Mouse (Mus musculus) hindbrain, postnatal 0 days (tissue): ENCODE data around the gene Slc48a1. TPM values are rescaled to one million over a fixed set of nuclear protein-coding genes. Genes with fewer than 3 reads are reported as not detected.

Experiments
- ATAC-seq: fragments of 200-750 bp; cut with Nextera tagmentation; 2 replicates; pipeline ENCODE4 v1.8.0; 2017; ENCODE audit warnings: mild to moderate bottlenecking, moderate TSS enrichment, moderate library complexity
- DNase-seq: peaks from one replicate; pipeline ENCODE4 v3.0.0-alpha.2; 2015; ENCODE audit warnings: low spot score
- H3K27ac ChIP-seq: fragments of 300-500 bp; sonication (generic); 2 replicates; pipeline ENCODE4 v1.5.1; 2014; ENCODE audit warnings: mild to moderate bottlenecking
- H3K27me3 ChIP-seq: fragments of 300-500 bp; sonication (generic); 2 replicates; pipeline ENCODE4 v1.6.1; 2014; ENCODE audit warnings: low read length, mixed read lengths; ENCODE audit not compliant: insufficient read depth
- H3K36me3 ChIP-seq: fragments of 300-500 bp; sonication (generic); 2 replicates; pipeline ENCODE4 v1.6.1; 2014; ENCODE audit warnings: low read length, mixed read lengths; ENCODE audit not compliant: insufficient read depth
- H3K4me1 ChIP-seq: fragments of 300-500 bp; sonication (generic); 2 replicates; pipeline ENCODE4 v1.6.1; 2014; ENCODE audit warnings: antibody characterized with exemption, low read length, mixed read lengths; ENCODE audit not compliant: insufficient read depth
- H3K4me2 ChIP-seq: fragments of 300-500 bp; sonication (generic); 2 replicates; pipeline ENCODE4 v1.6.1; 2014; ENCODE audit warnings: low read depth, mild to moderate bottlenecking, low read length, moderate library complexity, mixed read lengths
- H3K4me3 ChIP-seq: fragments of 300-500 bp; sonication (generic); 2 replicates; pipeline ENCODE4 v1.5.1; 2014; ENCODE audit warnings: low read length
- H3K9ac ChIP-seq: fragments of 300-500 bp; sonication (generic); replicated peaks from 2 replicates; pipeline ENCODE4 v1.6.1; 2014; ENCODE audit warnings: mild to moderate bottlenecking, low read length, moderate library complexity, mixed read lengths
- H3K9me3 ChIP-seq: fragments of 300-500 bp; sonication (generic); 2 replicates; pipeline ENCODE4 v1.6.1; 2016; ENCODE audit warnings: low read length, mixed read lengths
- CTCF ChIP-seq: IDR thresholded peaks from 2 replicates; pipeline ENCODE4 v1.5.1; 2016; ENCODE audit warnings: antibody characterized with exemption, control low read depth, low read depth
- WGBS: fragments of 180-500 bp; shearing (Covaris S2); extraction: QIAGEN DNeasy Blood & Tissue Kit; methylation state at CpG from one replicate; pipeline ENCODE4 v1.1.7; 2014; 5-methylcytosine and 5-hydroxymethylcytosine counted together
- polyA plus RNA-seq: library from polyadenylated mRNA; unstranded; fragments of >200 nt; fragmentation: Nextera tagmentation; extraction: Ambion mirVana; gene quantifications from 2 replicates; pipeline ENCODE4 v1.2.1, GENCODE M21; 2015
- total RNA-seq: library from RNA; depleted of rRNA; stranded (reverse); fragments of >200 nt; gene quantifications from 2 replicates; pipeline ENCODE4 v1.2.3, GENCODE M21; 2014; rRNA removed

Slc48a1 gene
- total RNA-seq = 84.4 and 89.3 TPM in 2 replicates
- 140 and 152 TPM in 2 replicates for polyA plus RNA-seq

GRCm38 (mm10) chr15:97778311-97779098 lies at the start of gene Slc48a1:
Gene Slc48a1, plus strand, starts transcription at chr15:97778520.
- Histone ChIP-seq H3K9ac (no peak within 1 kb of the TSS), H3K9me3 (no peaks in the 10 kb centered on the region), H3K27ac (no peak within 1 kb of the TSS), H3K27me3 (no peaks in the 10 kb centered on the region), H3K36me3 (no peaks in the 10 kb centered on the region), H3K4me2 (no peak within 1 kb of the TSS), H3K4me3 (no peak within 1 kb of the TSS), H3K4me1 (0 out of 2 replicates have a peak, but pooled peaks cover 8% of the 10 kb centered on the region)
- 76% methylated on average over 8 of the region's 8 CpGs for WGBS
- no peak for TF ChIP-seq CTCF
- ATAC-seq (no peak), DNase-seq (no peak)

GRCm38 (mm10) chr15:97728804-97729203 lies 49.5 kb upstream of the Slc48a1 start:
- no peak overlapping the region for H3K9ac ChIP-seq
- TF ChIP-seq CTCF = no peak
- no peaks in the 10 kb centered on the region for H3K9me3 ChIP-seq
- no peaks in the 10 kb centered on the region for H3K36me3 ChIP-seq
- no peaks in the 10 kb centered on the region for H3K27me3 ChIP-seq
- DNase-seq (peak; percentile 59), ATAC-seq (0 out of 2 replicates have a peak, but pooled peaks have one; percentile 18)
- no peak overlapping the region for H3K4me3 ChIP-seq
- H3K27ac ChIP-seq = no peak overlapping the region
- H3K4me2 ChIP-seq = no peak overlapping the region
- no peaks in the 10 kb centered on the region for H3K4me1 ChIP-seq
- WGBS = 44% methylated on average over 7 of the region's 7 CpGs

DNA sequence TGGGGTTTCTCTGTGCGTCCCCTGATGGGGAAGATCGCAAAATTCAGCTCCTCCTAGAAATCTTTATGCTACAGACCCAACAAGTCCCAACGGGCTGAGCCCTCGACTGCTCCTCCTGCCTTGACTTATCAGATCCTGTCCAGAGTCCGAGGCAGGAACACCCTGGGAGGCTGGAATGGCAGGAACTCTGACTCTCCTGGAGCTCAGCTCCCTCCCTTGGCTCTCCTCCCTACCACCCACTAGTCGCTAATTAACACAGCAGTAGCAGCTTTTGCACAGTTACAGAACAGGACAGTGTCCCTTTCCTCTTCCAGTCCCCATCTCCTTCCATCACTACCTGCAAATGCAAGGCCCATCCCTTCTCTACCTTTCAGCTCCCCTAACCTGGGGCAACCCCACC lies 48.0 kb upstream of the Slc48a1 start:
- H3K27me3 ChIP-seq = no peaks in the 10 kb centered on the region
- no peak overlapping the region for H3K9ac ChIP-seq
- no peaks in the 10 kb centered on the region for H3K9me3 ChIP-seq
- WGBS = 66% methylated on average over 6 of the region's 6 CpGs
- no peak overlapping the region for H3K4me2 ChIP-seq
- H3K27ac ChIP-seq = no peak overlapping the region
- no peak for TF ChIP-seq CTCF
- H3K4me3 ChIP-seq = no peak overlapping the region
- no peaks in the 10 kb centered on the region for H3K4me1 ChIP-seq
- ATAC-seq (no peak), DNase-seq (no peak)
- no peaks in the 10 kb centered on the region for H3K36me3 ChIP-seq

DNA sequence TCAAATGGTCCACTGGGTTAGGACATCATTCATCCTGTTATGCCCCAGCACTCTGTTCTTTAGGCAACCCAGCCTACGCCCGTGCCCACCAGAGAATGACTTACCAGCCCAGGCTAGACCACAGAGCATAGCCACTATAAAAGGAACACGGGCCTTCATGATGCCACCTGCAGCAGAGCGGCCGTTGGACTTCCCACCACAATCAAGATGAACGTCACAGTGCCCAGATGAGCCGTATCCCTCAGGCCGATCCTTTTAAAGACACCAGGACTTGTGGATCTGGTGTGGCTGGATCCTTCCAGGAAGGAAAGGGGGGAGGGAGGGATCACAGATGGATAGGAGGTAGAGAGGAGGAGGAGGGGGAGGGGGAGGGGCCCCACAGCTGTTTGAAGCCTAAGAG lies 47.2 kb upstream of the Slc48a1 start, which contains the start of gene Endou:
Endou (minus strand) TSS at position 229 of the 400 bp plus-strand sequence.
- no peaks in the 10 kb centered on the region for H3K36me3 ChIP-seq

DNA sequence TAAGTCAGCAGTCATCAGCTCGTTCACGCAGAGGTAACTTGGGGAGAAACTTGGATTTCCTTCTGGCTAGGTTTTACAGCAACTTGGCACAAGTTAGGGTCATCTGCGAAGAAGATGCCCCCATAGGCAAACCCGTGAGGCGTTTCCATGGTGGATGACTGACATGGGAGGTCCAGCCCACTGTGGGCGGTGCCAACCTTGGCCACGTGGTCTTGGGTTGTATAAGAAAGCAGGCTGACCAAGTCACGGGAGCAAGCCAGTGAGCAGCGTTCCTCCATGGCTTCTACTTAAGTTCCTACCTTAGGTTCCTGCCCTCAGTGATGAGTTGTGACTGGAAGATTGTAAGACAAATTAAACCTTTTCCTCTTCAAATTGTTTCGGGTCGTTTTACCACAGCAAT lies 46.3 kb upstream of the Slc48a1 start:
- Histone ChIP-seq H3K36me3 (no peaks in the 10 kb centered on the region), H3K27ac (no peak overlapping the region), H3K9ac (no peak overlapping the region), H3K4me1 (no peaks in the 10 kb centered on the region), H3K27me3 (no peaks in the 10 kb centered on the region), H3K4me2 (no peak overlapping the region), H3K4me3 (no peak overlapping the region), H3K9me3 (no peaks in the 10 kb centered on the region)
- TF ChIP-seq CTCF = no peak
- 89% methylated on average over 11 of the region's 11 CpGs for WGBS
- no peak for ATAC-seq
- DNase-seq = no peak

More for the DNA sequence above, 47.2 kb upstream of the Slc48a1 start, which contains the start of gene Endou:
- Histone ChIP-seq H3K4me2 (no peak within 1 kb of the TSS), H3K27ac (no peak within 1 kb of the TSS), H3K9ac (no peak within 1 kb of the TSS), H3K27me3 (no peaks in the 10 kb centered on the region), H3K9me3 (no peaks in the 10 kb centered on the region), H3K4me1 (no peaks in the 10 kb centered on the region), H3K4me3 (no peak within 1 kb of the TSS)
- DNase-seq (no peak), ATAC-seq (no peak)
- TF ChIP-seq CTCF = no peak
- WGBS = 95% methylated on average over 8 of the region's 8 CpGs

DNA sequence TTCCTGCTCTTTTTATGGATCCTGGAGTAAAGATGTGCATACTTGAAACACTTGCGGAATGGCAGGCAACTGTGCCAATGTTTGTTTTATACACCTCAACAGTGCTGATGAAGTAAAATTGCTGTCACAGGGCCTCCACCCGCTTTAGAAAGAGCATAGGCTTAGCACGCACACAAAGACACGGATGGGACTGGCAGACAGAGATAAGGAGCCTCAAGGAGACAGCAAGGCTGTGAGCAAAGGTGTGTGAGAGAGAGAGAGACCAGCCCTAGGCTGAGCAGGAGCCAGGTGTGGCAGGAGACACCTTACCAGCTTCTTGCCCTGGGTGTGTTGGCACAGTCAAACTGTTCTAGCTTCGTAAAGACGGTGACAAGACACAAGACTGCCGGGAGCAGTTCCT lies 39.4 kb upstream of the Slc48a1 start:
- ATAC-seq (no peak), DNase-seq (no peak)
- Histone ChIP-seq H3K27me3 (no peaks in the 10 kb centered on the region), H3K4me1 (no peaks in the 10 kb centered on the region), H3K9me3 (no peaks in the 10 kb centered on the region), H3K4me2 (no peak overlapping the region), H3K27ac (no peak overlapping the region), H3K9ac (no peak overlapping the region), H3K4me3 (no peak overlapping the region), H3K36me3 (no peaks in the 10 kb centered on the region)
- no peak for TF ChIP-seq CTCF
- 92% methylated on average over 7 of the region's 7 CpGs for WGBS

GRCm38 (mm10) chr15:97740283-97740732 lies 38.0 kb upstream of the Slc48a1 start:
- no peaks in the 10 kb centered on the region for H3K27me3 ChIP-seq
- ATAC-seq = no peak
- H3K4me2 ChIP-seq = no peak overlapping the region
- peaks cover under 1% of the 10 kb centered on the region; the same call in 1 of the 2 replicates for H3K4me1 ChIP-seq
- no peak overlapping the region for H3K4me3 ChIP-seq
- no peaks in the 10 kb centered on the region for H3K9me3 ChIP-seq
- no peak for DNase-seq
- 82% methylated on average over 9 of the region's 9 CpGs for WGBS
- H3K36me3 ChIP-seq = no peaks in the 10 kb centered on the region
- H3K9ac ChIP-seq = no peak overlapping the region
- TF ChIP-seq CTCF = no peak
- H3K27ac ChIP-seq = no peak overlapping the region
